Mouse (Mus musculus): ENCODE results near the gene Usp19.

The Usp19 gene

DNA sequence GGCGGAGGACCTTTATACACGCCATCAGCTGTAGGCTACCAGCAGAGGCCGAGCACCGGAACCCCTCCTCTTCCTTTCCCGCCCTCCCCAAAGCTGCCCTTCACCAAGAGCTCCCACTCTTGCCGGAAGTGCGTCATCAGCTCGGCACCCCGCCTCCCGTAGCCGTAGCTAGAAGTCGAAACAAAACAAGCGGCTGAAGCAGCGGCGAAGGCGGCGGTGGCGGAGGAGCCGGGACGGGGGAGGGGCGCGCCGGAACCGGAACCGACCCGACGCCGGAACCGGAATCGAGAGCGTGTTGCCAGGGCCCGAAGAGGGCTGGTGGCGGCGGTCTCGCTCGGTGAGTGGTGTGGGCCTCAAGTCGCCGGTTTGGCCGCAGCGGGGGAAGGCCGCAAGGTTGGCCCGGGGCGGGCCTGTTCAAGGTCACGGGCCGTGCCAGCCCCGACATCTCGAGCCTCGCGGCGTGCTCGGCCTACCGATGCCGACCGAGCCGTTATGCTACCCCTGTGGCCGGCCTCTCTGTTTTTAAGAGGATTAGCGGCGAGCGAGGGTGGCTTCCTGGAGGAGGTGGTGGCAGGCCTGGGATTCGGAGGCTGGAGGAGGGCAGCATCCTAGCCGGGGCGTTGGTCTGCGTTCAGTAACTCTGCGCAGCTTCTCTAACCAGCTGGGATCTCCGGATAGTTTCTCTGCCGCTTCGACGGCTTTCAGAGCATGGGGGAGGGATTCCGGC, at the start of gene Usp19:
Usp19 (plus strand) TSS at position 44 of the 727 bp plus-strand sequence.
- peak; percentile 64 for DNase-seq (ENCODE audit: extremely low read depth, low read depth, low spot score)

- DNase-seq (ENCODE audit: extremely low read depth, low read depth, low spot score) = no peak
Measured at GRCm38 (mm10) chr9:108441236-108441919, 49.0 kb upstream of the Usp19 start.

DNA sequence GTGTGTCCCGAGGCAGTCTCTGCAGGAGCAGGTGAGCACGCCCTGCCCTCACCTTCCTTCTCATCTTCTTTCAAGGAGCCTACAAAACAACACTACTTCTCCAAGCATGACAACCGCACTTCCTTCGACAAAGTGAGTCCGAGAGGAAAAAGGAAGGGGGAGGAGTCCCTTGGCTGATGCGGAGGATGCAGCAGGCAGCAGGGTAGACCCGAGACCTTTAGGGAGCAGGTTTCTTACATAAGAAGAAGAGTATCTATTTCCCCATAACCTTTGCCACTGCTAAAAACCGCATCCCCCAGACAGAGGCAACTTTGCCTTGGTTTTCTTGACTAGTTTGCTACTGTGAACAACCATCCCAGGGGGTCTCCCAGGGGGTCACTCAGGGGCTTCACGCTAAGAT, 45.3 kb upstream of the Usp19 start:
- DNase-seq (ENCODE audit: extremely low read depth, low read depth, low spot score) = no peak

DNA sequence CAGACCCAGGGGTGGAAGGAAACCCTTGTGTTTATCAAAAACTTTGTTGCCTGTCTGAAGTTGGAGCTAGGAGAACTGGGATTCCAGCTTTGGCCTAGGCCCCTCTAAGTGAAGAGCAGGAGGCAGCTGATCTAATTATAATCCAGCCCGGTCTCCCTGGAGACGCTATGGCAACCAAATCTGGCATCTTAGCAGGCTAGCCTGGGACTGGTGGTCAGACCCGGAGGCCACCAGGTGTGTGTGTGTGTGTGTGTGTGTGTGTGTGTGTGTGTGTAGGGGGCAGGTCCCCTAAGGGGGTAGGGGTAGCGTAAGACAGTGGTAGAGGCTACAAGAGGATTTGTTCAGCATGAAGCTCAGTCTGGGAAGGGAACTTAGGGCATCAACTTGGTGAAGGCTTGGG, 40.5 kb upstream of the Usp19 start:
- no peak for DNase-seq (ENCODE audit: extremely low read depth, low read depth, low spot score)

DNA sequence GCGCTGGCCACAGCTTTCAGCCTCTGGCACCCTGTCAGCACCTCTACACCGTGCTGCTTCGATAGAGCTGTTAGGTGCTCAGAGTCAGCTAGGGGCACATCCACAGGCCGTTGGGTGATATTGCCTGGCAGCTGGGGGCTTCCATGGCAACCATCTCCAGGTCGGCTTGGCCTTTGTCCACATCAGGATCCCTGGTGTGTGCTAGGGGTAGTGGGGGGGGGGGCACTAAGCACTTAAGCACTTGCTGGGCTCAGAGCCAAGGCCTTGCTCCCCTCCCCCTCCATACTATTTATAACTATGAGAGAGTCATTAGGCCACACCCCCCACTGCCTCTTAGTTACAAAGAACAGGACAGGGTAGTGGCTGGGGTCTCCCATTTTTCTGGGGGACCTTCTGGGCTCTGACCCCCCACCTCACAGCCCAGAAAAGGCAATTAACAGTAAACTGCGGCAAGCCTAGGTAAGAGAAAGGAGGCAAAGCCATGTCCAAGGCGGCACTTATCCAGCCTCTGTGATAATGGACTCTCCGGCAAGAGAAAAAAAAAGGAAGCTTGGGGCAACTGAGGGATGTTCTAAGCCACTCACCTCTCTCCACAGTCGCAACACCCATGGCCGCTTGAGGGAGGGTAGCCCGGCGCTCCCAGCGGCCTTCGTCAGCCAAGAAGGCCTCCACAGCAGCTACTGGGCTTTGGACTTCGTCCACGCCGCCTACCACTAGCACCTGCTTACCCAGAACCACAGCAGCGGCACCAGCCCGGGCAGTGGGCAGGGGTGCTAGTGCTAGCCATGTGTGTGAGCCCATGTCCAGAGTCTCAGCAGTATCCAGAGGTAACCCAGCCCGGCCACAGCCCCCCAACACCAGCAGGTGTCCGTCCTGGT, 39.9 kb upstream of the Usp19 start:
- no peak for DNase-seq (ENCODE audit: extremely low read depth, low read depth, low spot score)

- DNase-seq (ENCODE audit: extremely low read depth, low read depth, low spot score) = no peak
Measured at GRCm38 (mm10) chr9:108451170-108451493, 39.3 kb upstream of the Usp19 start.

GRCm38 (mm10) chr9:108451519-108452160, 38.8 kb upstream of the Usp19 start:
- DNase-seq (ENCODE audit: extremely low read depth, low read depth, low spot score) = no peak

- DNase-seq (ENCODE audit: extremely low read depth, low read depth, low spot score) = no peak
Measured at GRCm38 (mm10) chr9:108452291-108452906, 38.0 kb upstream of the Usp19 start.

DNA sequence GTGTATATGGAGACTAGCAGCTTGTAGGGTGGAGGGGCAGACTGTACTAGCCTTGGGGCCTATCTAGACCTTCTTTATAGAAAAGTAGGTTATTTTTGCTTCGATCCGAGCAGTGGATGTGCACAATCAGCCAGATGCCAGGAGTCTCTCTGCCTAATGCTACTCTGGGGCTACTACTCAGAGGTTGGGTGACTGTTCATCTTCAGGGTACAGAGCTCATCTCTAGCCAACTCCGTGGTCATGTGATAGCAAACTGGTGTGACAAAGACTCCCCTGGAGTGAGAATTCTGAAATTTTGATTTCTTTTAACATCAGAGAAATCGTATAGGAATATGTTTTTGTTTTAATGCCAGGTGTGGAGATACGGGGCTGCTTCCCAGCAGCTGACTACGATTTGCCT, 37.5 kb upstream of the Usp19 start:
- no peak for DNase-seq (ENCODE audit: extremely low read depth, low read depth, low spot score)

- DNase-seq (ENCODE audit: extremely low read depth, low read depth, low spot score) = no peak
Measured at GRCm38 (mm10) chr9:108453458-108453857, 36.9 kb upstream of the Usp19 start.

DNA sequence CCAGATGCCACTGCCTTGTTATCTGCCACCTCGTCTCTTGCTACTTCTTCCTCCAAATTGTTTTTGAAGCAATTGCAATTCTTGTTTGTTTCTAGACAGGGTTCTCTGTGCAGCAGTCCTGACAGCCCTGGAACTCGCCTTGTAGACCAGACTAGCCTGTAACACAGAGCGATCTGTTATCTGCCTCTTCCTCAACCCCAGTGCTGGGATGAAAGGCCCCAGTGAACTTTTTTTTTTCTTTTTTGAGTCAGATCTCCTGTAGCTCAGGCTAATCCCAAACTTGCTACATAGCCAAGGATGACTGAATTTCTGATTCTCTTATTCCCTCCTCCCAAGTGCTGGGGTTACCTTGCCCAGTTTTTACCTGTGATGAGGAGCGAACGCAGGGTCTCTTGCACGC, 36.0 kb upstream of the Usp19 start:
- DNase-seq (ENCODE audit: extremely low read depth, low read depth, low spot score) = no peak

DNA sequence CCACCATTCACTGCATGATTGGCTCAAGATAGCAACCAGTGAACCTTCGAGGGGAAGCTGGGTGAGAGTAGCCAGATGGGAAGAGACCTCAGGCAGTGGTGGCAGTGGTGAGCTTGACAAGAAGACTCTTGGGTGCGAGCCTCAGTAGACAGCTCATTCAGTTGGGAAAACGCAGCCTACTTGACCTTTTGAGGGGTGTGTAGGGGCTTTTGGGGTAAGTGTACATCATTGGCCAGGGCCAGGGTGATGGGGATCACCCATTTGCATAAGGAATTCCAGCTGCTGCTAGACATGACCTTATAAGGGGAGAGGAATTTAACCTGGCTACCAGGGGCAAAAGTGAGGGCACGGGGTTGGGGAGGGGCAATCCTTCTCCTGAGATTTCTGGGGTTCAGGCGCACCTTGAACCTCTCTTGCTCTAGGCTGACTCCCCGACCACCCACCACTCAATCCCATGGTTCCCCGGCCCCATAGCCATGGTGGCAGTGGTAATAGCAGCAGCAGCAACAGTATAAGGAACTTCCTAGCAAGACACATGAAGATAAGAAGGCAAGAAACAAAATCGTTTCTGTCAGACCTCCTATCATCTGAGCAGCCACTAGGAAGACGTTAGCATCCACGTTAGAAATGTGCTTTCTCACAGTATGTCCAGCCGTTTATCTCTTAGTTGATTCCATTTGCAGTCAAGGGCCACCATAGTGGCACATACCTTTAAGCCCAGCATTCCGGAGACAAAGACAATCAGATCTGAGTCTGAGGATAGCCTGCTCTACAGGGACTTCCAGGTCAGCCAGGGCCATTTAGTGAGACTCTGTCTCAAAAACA, 34.4 kb upstream of the Usp19 start:
- DNase-seq (ENCODE audit: extremely low read depth, low read depth, low spot score) = no peak

- DNase-seq (ENCODE audit: extremely low read depth, low read depth, low spot score) = no peak
Measured at GRCm38 (mm10) chr9:108456953-108457352, 33.4 kb upstream of the Usp19 start.

- DNase-seq (ENCODE audit: extremely low read depth, low read depth, low spot score) = peak; percentile 99
Measured at GRCm38 (mm10) chr9:108459939-108460318, 30.5 kb upstream of the Usp19 start.

- DNase-seq (ENCODE audit: extremely low read depth, low read depth, low spot score) = no peak
Measured at GRCm38 (mm10) chr9:108460319-108461178, 29.9 kb upstream of the Usp19 start, which contains the start of gene Ccdc71. Gene Ccdc71 (plus strand): TSS chr9:108460527.

- no peak for DNase-seq (ENCODE audit: extremely low read depth, low read depth, low spot score)
Measured at GRCm38 (mm10) chr9:108461181-108461631, 29.2 kb upstream of the Usp19 start, which contains the start of gene Klhdc8b. Gene Klhdc8b (minus strand): TSS chr9:108461581.

DNA sequence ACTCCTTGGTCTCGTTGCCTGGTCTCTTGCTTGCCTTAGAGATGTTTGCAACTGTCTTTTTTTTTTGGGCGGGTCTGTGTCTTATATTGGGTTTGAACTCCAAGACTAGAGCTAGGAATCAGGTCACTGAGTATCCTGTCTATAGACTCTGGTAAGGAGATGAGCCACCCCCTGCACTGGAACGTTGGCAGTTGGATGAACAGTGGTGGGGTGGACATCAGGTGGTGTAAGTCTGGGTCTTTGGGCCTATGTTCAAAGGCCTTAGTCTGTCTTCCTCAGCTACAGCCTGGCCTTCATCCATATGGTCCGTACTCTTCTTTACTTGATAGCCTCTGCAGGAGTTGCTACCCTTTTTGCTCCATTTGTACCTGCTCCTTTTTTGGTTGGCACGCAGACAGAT, 28.7 kb upstream of the Usp19 start:
- DNase-seq (ENCODE audit: extremely low read depth, low read depth, low spot score) = no peak

GRCm38 (mm10) chr9:108462192-108462591, 28.2 kb upstream of the Usp19 start:
- DNase-seq (ENCODE audit: extremely low read depth, low read depth, low spot score) = no peak

DNA sequence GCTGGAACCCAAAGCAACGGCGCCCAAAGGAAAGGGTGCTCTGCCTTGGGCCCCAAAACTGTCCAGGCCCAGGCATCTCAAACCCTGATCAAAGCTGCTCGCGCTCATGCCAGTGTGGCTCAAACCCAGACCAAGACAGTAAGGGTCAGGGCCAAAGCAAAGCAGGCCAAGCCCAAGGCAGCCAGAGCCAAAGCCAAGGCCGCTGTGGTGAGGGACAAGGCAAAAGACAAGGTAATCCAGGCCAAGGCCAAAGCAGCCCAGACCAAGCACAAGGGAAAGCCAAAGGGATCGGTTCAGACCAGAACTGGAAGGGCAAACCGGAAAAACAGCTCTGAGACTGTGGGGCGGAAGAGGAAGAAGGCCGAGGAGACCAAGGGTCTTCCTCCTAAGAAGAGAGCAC, 26.7 kb upstream of the Usp19 start:
- no peak for DNase-seq (ENCODE audit: extremely low read depth, low read depth, low spot score)

All from fat pad, adult 2 months (tissue).